Mouse (Mus musculus) right cerebral cortex, postnatal 4 days (tissue): ENCODE results near the gene Edn3.

Source experiments
- DNase-seq: peaks from one replicate; pipeline ENCODE4 v3.0.0-alpha.2; 2022

Gene Edn3

GRCm38 (mm10) chr2:174797495-174798068 lies 37.2 kb downstream of the Edn3 start:
- no peak for DNase-seq

GRCm38 (mm10) chr2:174802453-174802852 lies 42.0 kb downstream of the Edn3 start:
- no peak for DNase-seq

GRCm38 (mm10) chr2:174803661-174804060 lies 43.2 kb downstream of the Edn3 start:
- DNase-seq, result no peak

- DNase-seq, result no peak
These were observed 47.5 kb downstream of the Edn3 start for GRCm38 (mm10) chr2:174807900-174808299.

GRCm38 (mm10) chr2:174809296-174809695 lies 48.9 kb downstream of the Edn3 start:
- no peak for DNase-seq

GRCm38 (mm10) chr2:174813306-174813705 lies 52.9 kb downstream of the Edn3 start:
- no peak for DNase-seq

- DNase-seq, result no peak
These were observed 55.7 kb downstream of the Edn3 start for GRCm38 (mm10) chr2:174816163-174816562.

GRCm38 (mm10) chr2:174820286-174820685 lies 59.9 kb downstream of the Edn3 start:
- no peak for DNase-seq

- DNase-seq, result no peak
These were observed 67.4 kb downstream of the Edn3 start for GRCm38 (mm10) chr2:174827829-174828228.

- DNase-seq, result no peak
These were observed 73.2 kb downstream of the Edn3 start for GRCm38 (mm10) chr2:174833608-174834007.
